Mouse (Mus musculus) hindbrain, postnatal 0 days (tissue): ENCODE data around the gene Rpe. TPM values are rescaled to one million over a fixed set of nuclear protein-coding genes. Genes with fewer than 3 reads are reported as not detected.

Source experiments
- ATAC-seq: fragments of 200-750 bp; cut with Nextera tagmentation; 2 replicates; pipeline ENCODE4 v1.8.0; 2017; ENCODE audit warnings: mild to moderate bottlenecking, moderate TSS enrichment, moderate library complexity
- DNase-seq: peaks from one replicate; pipeline ENCODE4 v3.0.0-alpha.2; 2015; ENCODE audit warnings: low spot score
- H3K27ac ChIP-seq: fragments of 300-500 bp; sonication (generic); 2 replicates; pipeline ENCODE4 v1.5.1; 2014; ENCODE audit warnings: mild to moderate bottlenecking
- H3K27me3 ChIP-seq: fragments of 300-500 bp; sonication (generic); 2 replicates; pipeline ENCODE4 v1.6.1; 2014; ENCODE audit warnings: low read length, mixed read lengths; ENCODE audit not compliant: insufficient read depth
- H3K36me3 ChIP-seq: fragments of 300-500 bp; sonication (generic); 2 replicates; pipeline ENCODE4 v1.6.1; 2014; ENCODE audit warnings: low read length, mixed read lengths; ENCODE audit not compliant: insufficient read depth
- H3K4me1 ChIP-seq: fragments of 300-500 bp; sonication (generic); 2 replicates; pipeline ENCODE4 v1.6.1; 2014; ENCODE audit warnings: antibody characterized with exemption, low read length, mixed read lengths; ENCODE audit not compliant: insufficient read depth
- H3K4me2 ChIP-seq: fragments of 300-500 bp; sonication (generic); 2 replicates; pipeline ENCODE4 v1.6.1; 2014; ENCODE audit warnings: low read depth, mild to moderate bottlenecking, low read length, moderate library complexity, mixed read lengths
- H3K4me3 ChIP-seq: fragments of 300-500 bp; sonication (generic); 2 replicates; pipeline ENCODE4 v1.5.1; 2014; ENCODE audit warnings: low read length
- H3K9ac ChIP-seq: fragments of 300-500 bp; sonication (generic); replicated peaks from 2 replicates; pipeline ENCODE4 v1.6.1; 2014; ENCODE audit warnings: mild to moderate bottlenecking, low read length, moderate library complexity, mixed read lengths
- H3K9me3 ChIP-seq: fragments of 300-500 bp; sonication (generic); 2 replicates; pipeline ENCODE4 v1.6.1; 2016; ENCODE audit warnings: low read length, mixed read lengths
- CTCF ChIP-seq: IDR thresholded peaks from 2 replicates; pipeline ENCODE4 v1.5.1; 2016; ENCODE audit warnings: antibody characterized with exemption, control low read depth, low read depth
- WGBS: fragments of 180-500 bp; shearing (Covaris S2); extraction: QIAGEN DNeasy Blood & Tissue Kit; methylation state at CpG from one replicate; pipeline ENCODE4 v1.1.7; 2014; 5-methylcytosine and 5-hydroxymethylcytosine counted together
- polyA plus RNA-seq: library from polyadenylated mRNA; unstranded; fragments of >200 nt; fragmentation: Nextera tagmentation; extraction: Ambion mirVana; gene quantifications from 2 replicates; pipeline ENCODE4 v1.2.1, GENCODE M21; 2015
- total RNA-seq: library from RNA; depleted of rRNA; stranded (reverse); fragments of >200 nt; gene quantifications from 2 replicates; pipeline ENCODE4 v1.2.3, GENCODE M21; 2014; rRNA removed

Rpe gene
- total RNA-seq (42.7 and 43.0 TPM in 2 replicates), polyA plus RNA-seq (25.9 and 28.1 TPM in 2 replicates)

GRCm38 (mm10) chr1:66700693-66701575 is at the start of gene Rpe:
TSS of gene Rpe (plus strand) at chr1:66700831.
- ATAC-seq (peak; percentile 100), DNase-seq (peak; percentile 98)
- peak within 1 kb of the TSS; percentile 73 for H3K27ac ChIP-seq
- TF ChIP-seq CTCF: no peak; the same call in 1 of the 2 replicates
- peaks cover 9% of the 10 kb centered on the region; the same call in 1 of the 2 replicates for H3K4me1 ChIP-seq
- no peaks in the 10 kb centered on the region for H3K36me3 ChIP-seq
- peak within 1 kb of the TSS; percentile 84 for H3K4me2 ChIP-seq
- H3K9me3 ChIP-seq: no peaks in the 10 kb centered on the region
- no peaks in the 10 kb centered on the region for H3K27me3 ChIP-seq
- H3K4me3 ChIP-seq: peak within 1 kb of the TSS; percentile 93
- peak within 1 kb of the TSS; percentile 79 for H3K9ac ChIP-seq
- under 1% methylated on average over 72 of the region's 73 CpGs for WGBS

GRCm38 (mm10) chr1:66655119-66655746 is 45.4 kb upstream of the Rpe start:
- ATAC-seq: peak; percentile 97
- H3K27ac ChIP-seq: peak overlapping the region; percentile 70; the same call in 1 of the 2 replicates

GRCm38 (mm10) chr1:66655747-66656119 is 44.9 kb upstream of the Rpe start:
- Histone ChIP-seq H3K27ac (peak overlapping the region; percentile 70; the same call in 1 of the 2 replicates), H3K9ac (no peak overlapping the region)
- ATAC-seq: peak; percentile 76

More at GRCm38 (mm10) chr1:66655119-66655746, 45.4 kb upstream of the Rpe start:
- Histone ChIP-seq H3K36me3 (0 out of 2 replicates have a peak, but pooled peaks cover 3% of the 10 kb centered on the region), H3K9me3 (no peaks in the 10 kb centered on the region), H3K4me1 (no peaks in the 10 kb centered on the region), H3K4me2 (no peak overlapping the region), H3K4me3 (no peak overlapping the region), H3K9ac (no peak overlapping the region), H3K27me3 (no peaks in the 10 kb centered on the region)
- WGBS: 35% methylated on average over 4 of the region's 4 CpGs
- TF ChIP-seq CTCF: no peak
- peak; percentile 73 for DNase-seq

GRCm38 (mm10) chr1:66671475-66671874 is 29.2 kb upstream of the Rpe start:
- no peak overlapping the region for H3K4me2 ChIP-seq
- ATAC-seq: no peak
- peaks cover 3% of the 10 kb centered on the region; the same call in 1 of the 2 replicates for H3K36me3 ChIP-seq
- no peak for DNase-seq
- no peaks in the 10 kb centered on the region for H3K4me1 ChIP-seq
- WGBS: 56% methylated on average over 7 of the region's 7 CpGs
- no peak overlapping the region for H3K9ac ChIP-seq
- H3K9me3 ChIP-seq: no peaks in the 10 kb centered on the region
- H3K27me3 ChIP-seq: no peaks in the 10 kb centered on the region
- TF ChIP-seq CTCF: no peak
- no peak overlapping the region for H3K27ac ChIP-seq
- no peak overlapping the region for H3K4me3 ChIP-seq

More at GRCm38 (mm10) chr1:66655747-66656119, 44.9 kb upstream of the Rpe start:
- no peak overlapping the region for H3K4me2 ChIP-seq
- no peaks in the 10 kb centered on the region for H3K9me3 ChIP-seq
- no peak overlapping the region for H3K4me3 ChIP-seq
- no peaks in the 10 kb centered on the region for H3K4me1 ChIP-seq
- H3K27me3 ChIP-seq: no peaks in the 10 kb centered on the region
- peak; percentile 76 for DNase-seq
- peak; percentile 67 for TF ChIP-seq CTCF
- H3K36me3 ChIP-seq: 0 out of 2 replicates have a peak, but pooled peaks cover 3% of the 10 kb centered on the region

GRCm38 (mm10) chr1:66672812-66673211 is 27.8 kb upstream of the Rpe start:
- Histone ChIP-seq H3K36me3 (peaks cover 3% of the 10 kb centered on the region; the same call in 1 of the 2 replicates), H3K4me3 (no peak overlapping the region), H3K4me2 (no peak overlapping the region), H3K9ac (no peak overlapping the region), H3K27ac (no peak overlapping the region), H3K4me1 (no peaks in the 10 kb centered on the region), H3K9me3 (no peaks in the 10 kb centered on the region), H3K27me3 (no peaks in the 10 kb centered on the region)
- no peak for ATAC-seq
- no peak for TF ChIP-seq CTCF
- DNase-seq: no peak
- WGBS: 88% methylated on average over 7 of the region's 7 CpGs

GRCm38 (mm10) chr1:66677928-66678327 is 22.7 kb upstream of the Rpe start:
- TF ChIP-seq CTCF: no peak
- no peaks in the 10 kb centered on the region for H3K27me3 ChIP-seq
- 65% methylated on average over 14 of the region's 14 CpGs for WGBS
- ATAC-seq (no peak), DNase-seq (no peak)
- H3K36me3 ChIP-seq: no peaks in the 10 kb centered on the region; the same call in 1 of the 2 replicates
- no peaks in the 10 kb centered on the region for H3K9me3 ChIP-seq
- H3K4me3 ChIP-seq: no peak overlapping the region
- no peak overlapping the region for H3K27ac ChIP-seq
- no peak overlapping the region for H3K4me2 ChIP-seq
- no peak overlapping the region for H3K9ac ChIP-seq
- H3K4me1 ChIP-seq: no peaks in the 10 kb centered on the region
